Mouse (Mus musculus) T-helper 1 cell (primary cell): Measurements from ENCODE around the gene Crls1.

Experiments used
- in situ Hi-C: fragments of 300-600 bp; cut with MboI, MseI; formaldehyde crosslinking; loops from one replicate; pipeline ENCODE4 v1.15.1; 2025; ENCODE audit warnings: high pct_unique_total_duplicates

Gene Crls1

DNA sequence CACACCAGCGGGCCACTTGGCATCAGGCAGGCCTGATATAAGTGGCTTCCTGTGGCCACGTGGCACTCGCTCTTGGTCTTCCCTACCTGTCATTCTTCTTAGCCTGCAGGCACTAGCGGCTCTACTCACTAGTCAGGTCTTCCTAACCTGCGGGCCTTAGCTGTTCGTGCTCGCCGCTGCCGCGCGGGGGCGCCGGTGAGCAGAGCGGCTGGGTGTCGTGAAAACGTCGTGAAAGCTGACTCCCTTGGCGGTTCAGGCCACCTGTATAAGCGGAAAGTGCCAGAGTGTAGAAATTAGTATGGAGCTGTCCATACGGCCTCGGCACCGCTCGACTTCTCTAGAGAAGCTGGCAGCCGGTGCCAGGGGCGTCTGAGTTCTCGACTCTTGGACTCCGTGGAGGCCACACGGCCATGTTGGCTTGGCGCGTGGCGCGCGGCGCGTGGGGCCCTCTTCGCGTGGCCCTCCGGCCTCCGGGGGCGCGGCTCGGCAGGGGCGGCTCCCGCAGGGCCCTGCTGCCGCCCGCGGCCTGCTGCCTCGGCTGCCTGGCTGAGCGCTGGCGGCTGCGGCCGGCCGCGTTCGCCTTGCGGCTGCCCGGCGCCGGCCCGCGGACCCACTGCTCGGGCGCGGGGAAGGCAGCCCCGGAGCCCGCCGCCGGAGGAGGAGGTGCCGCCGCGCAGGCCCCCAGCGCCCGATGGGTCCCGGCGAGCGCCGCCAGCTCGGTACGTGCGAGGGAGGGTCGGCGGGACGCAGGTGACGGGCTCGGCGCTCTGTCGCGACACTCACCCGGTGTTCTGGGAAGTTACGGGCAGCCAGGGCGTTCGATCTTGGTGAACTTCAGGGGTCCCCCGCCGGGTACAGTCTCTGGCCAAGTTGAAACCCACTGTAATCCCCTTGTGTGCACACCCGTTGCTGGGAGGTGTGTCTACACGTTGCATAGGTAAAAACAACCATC lies at the start of gene Crls1:
TSS of gene Crls1 (plus strand) at position 260 of the 952 bp plus-strand sequence.
- in situ Hi-C loops, result no loop called here

DNA sequence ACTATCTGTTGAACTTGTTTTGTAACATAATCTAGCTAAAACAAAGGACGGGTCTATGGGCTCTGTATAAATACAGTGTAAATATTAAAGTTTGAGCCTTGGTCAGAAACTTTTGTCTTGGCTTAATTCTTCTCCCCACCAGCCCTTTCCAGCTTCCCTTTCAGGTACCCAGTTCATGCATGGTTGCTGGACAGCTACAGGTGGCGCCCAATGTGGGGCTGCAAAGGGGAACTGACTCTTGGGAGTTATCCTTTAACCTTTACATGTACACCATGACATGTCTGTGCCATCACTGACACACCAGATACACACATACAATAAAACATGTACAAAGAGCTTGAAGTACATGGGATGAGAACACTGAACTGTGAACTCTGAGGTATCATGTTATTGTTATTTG lies 43.5 kb upstream of the Crls1 start:
- in situ Hi-C loops, result no loop called here

DNA sequence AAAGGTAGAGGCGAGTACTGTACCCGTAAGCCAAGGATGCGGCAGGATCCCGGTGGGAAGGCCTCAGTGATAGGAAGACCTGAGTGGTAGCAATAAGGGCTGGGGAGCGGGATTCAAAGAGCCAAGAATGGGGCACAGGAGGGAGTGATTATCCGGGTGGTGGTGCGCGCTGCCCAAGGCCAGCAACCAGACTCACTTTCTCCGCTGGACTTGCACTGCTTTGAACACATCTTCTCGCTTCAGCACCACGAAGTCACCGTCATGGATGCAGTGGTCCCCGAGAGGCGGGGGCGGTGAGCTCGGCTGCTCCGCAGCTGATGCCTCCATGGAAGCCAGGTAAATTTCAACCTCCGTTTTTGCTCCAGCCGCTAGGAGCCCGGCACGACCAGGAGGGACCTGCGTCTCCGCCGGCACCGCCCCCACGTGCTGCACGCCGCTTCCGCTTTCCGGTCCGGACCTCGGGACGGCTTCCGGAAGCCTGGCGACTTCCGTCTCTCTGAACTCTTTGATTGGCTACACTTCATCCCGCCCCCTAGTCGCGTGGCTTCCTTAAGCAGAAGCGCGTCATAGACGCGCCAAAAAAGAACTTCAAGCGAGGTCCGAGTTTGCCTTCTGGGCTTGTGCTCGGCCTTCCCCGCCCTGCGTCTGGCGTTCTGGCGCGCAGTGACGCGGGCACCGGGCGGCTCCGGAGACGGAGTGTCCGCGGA lies 30.7 kb upstream of the Crls1 start, which contains the start of the genes Trmt6 and Mcm8:
TSS of gene Trmt6 (minus strand) at position 448 of the 707 bp plus-strand sequence.
TSS of gene Mcm8 (plus strand) at position 534 of the 707 bp plus-strand sequence.
- in situ Hi-C loops, result loop anchor here (5.0 kb wide), 1 partner anchor 303 kb away; no protein-coding TSS in a partner anchor

DNA sequence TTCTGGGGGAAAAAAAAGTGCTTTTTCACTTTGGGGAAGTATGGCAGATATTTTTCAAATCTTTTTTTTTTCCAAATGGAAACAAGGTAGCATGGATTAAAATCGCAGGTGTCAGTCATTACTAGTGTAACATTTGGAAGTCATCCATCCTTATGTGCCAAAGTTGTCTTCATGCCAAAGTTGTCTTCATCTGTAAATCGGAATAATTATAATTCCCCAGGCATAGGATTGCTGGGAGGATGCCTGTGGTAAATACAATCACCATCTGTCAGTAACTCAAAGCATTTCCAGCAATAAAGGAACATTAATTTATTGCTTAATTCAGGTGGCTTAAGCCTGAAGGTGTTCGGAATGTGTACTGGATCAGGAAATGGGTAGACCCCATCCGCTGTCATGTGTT lies 5.4 kb upstream of the Crls1 start:
- in situ Hi-C loops, result no loop called here

DNA sequence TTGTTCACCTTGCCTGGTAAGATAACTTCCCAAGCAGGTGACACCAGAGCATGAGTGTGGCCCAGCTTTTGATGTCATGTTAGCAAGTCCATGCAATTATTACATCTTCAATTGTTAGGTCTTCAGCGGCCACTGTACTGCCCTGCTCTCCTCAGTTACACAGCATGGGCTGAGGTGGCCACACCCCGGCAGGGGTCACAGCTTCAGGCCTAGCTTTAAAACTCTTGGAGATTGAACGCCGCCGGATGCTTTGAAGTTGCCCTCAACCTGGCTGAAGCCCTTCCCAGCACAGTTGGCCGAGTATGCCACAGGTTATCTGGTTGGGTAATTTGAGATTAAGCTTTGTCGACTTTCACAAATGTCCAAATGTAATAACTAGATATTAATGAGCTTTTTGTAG lies 1.1 kb downstream of the Crls1 start:
- in situ Hi-C loops, result no loop called here

DNA sequence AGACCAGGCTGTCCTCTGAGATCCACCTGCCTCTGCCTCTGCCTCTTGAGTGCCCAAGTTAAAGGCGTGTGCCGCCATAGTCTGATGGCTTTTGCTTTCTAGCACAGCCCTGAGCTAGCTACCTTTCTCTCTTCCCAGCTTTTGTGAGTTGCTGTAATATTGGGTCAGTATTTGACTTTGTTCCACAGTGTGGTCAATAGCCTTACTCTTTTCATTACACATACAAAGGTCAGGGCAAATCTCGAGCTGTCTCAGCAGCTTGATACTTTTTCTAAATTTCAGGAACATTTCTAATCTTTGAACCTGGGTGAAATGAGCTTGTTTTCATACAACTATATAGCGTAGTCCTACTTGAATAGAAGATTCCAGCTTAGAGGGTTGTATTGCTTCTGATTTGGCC lies 1.9 kb downstream of the Crls1 start:
- in situ Hi-C loops, result no loop called here

DNA sequence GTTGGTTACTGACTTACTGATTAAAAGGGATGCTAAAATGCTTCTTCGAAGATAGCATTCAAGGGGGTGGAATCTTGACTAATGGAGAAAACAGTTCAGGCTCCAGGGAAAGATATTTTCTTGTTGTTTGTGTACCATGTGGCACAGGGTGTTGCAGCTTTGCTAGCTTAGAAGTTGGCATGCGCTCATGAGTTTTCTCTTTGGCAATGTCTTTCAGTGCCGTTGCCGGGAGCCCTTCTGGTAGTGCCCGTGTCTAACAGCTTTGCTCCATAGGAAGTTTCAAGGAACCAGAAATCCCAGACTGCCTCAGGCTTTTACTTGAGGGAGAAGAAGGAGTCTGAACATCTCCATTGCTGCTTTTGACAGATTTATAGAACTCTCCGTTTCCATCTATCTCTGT lies 2.7 kb downstream of the Crls1 start:
- in situ Hi-C loops, result no loop called here

DNA sequence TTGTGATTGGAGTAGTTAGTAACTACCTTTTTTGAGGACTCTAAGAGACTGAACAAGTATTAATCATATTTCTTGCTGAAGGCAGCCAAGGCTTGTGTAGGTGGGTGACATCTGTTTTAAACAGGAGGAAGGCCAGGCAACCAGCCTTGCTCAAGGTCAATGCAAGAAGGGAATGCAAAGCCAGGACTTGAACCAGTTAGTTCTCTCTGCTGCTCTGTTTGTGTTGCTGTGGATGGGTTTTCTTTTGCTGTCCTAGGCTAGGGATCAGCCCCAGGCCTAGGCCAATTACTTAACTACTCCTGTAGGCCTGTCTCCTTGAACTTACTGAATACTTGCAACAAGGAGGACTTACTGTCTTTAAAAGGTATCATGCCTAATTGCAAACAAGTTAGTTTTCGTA lies 6.6 kb downstream of the Crls1 start:
- in situ Hi-C loops, result no loop called here

DNA sequence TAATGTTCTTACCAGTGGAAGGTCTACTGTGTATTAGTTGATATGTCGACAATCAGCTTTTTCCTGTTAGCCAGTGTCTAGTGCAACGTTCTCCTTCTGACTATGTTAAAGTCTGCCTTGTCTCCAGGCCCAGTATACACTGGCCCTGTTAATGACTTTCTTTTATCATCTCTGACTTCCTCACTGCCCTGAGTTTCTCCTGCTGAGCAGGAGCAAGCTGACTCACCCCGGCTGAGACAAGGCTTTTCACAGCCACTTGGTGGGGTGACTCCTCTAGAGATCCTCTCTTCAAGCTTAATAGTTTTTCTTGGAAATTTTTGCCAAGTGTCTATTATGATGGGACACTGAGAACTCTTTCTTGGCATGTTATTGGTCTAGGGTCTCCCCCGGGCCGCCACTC lies 9.9 kb downstream of the Crls1 start:
- in situ Hi-C loops, result no loop called here

DNA sequence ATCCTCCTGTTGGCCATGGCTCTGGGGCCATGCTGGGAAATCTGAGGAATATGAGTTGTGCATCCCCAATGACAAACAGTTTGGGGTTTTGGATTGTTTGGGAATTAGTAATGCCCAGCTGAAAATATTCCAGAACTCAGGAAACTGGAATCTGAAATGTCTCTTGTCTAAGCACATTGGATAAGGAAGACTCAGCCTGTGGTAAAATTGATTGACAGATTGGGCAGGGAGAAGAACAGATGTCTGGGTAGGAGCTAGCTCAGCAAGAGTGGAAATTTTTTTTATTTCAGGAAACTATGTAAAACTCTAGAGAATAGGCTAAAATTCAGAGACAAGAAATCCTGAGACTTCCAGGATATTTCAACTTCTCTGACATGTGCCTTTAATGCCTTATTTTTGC lies 14.0 kb downstream of the Crls1 start:
- in situ Hi-C loops, result no loop called here

DNA sequence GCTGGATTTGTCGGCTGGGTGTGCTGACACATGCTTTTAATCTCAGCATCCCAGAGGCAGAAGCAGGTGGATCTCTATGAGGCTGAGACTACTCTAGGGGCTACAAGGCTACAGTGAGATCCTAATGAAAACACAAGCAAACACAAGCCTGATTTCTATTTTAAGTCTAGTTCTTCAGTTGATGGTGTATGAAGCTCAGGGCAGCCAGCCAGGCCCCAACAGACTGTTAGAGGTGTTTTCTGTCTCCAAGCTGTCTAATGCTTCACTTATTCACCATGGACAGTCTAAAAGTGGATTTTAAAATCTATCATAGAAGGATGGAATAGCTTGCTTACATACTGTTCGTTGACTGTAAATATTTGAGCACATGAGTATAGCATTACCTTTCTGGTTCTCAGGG lies 15.0 kb downstream of the Crls1 start:
- in situ Hi-C loops, result no loop called here

DNA sequence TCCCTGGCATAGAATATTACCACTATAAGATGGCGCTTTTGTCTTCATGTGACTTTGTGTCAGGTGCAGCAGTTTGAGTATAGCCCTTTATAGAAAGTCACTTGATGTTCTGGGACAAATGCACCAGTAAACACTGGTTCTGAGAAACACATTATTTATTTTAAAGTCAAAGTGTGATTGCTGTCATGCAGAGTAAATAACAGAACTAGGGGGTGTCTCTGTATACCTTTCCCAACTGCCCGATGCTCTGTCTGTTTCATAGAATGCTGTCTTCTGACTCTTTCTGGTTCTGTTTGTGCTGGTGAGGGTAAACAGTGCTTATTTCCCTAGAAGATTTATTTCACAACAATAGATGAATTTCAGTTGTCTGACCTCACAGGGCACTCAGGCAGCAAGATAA lies 16.9 kb downstream of the Crls1 start:
- in situ Hi-C loops, result no loop called here

DNA sequence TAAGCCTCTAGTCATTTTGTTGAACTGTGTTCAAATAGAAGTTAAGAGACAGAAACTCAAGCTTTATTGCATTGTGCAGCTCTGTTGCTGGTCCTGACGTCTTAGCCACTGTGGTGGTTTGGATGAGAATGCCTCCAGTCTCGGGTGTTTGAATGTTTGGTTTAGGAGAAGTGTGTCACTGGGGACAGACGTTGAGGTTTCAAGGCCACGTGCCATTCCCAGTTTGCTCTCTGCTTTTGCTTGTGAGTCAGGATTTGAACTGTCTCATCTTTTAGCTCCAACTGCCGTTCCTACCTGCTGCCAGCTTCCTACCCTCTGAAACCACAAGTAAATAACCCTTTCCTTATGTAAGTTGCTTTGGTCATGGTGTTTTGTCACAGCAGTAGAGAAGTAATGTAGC lies 21.1 kb downstream of the Crls1 start:
- in situ Hi-C loops, result no loop called here

DNA sequence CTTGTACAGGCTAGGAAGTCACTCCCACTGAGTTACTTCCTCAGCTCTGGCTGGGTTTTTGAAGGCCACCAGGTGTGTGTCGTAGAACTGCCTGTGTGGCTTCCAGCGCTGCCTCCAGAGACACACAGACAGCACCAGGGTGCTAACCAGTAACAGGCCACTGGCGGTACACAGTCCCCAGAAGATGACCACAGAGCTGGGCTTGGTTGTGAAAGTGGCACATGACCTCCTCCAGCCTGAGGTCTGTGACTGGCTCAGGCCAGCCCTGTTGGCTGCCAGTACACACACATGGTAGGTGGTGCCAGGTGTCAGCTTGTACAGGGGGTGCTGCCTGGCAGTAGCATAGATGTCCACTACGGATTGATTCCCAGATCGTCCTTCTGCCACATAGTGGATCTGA lies 23.2 kb downstream of the Crls1 start:
- in situ Hi-C loops, result no loop called here

DNA sequence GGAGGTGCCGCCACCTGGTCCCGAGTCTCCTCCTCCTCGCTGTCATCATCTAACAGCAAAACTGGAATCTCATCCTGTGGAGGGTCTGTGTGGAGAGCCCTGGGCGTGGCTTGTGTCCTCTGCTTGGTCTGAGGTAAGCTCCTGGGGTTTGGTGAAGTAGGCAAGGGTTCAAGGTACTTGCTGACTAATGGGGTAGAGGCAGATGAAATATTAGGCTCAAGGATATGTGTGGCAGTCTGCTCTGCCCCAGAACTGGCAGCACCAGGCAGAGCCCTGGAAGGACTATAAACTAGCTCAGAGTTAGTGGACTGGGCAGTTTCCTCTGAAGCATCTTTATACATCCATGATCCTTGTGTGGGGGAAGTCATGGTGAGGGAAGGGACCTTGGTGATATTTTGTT lies 23.8 kb downstream of the Crls1 start:
- in situ Hi-C loops, result no loop called here

DNA sequence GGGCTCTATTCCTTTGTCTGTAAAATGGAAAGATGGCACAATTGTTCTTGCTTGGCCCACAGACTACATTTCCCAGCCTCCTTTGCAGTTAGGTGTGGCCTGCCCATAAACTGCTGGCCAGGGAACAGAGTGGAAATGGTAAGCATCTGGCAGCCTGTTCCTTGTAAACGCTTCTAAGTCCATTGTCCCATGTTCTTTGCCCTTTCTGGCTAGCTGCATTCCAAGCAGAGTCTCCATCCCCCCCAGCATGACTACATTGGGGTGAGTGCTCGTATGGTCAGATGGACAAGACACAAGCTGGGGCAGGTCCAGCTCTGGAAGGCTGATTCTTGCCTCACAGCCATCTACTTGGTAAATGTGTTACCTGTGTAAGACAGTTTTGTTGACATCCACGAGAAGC lies 25.2 kb downstream of the Crls1 start:
- in situ Hi-C loops, result no loop called here

DNA sequence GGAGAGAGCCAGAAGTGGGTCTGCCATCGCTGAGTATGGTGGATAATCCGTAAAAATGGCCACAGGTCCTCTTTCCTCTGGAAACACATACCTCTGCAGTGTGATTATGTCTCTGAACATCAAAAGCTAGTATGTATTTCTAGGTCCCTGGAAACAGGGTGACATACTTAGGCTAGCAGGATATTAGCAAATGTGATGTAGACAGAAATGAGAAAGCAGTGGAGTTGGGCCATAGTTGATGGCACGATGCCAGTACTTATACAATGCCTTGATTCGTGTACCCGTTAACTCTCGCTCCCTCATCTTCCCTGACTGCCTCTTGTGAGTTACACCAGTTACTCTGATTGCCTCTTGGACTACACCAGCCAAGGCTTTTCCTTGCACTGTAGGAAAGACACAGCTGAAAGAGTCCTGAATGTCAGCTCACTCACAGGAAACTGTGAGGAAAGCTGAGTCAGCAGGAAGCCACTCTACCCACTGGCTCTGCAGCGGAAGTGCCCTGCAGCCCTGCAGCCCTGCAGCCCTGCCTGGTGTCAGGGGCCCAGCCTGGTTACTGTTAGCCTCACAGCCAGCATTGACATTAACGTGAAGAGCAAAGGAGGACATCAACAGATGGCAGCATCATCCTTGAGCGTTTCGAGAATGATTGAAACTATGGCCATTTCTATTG lies 27.3 kb downstream of the Crls1 start:
- in situ Hi-C loops, result no loop called here

DNA sequence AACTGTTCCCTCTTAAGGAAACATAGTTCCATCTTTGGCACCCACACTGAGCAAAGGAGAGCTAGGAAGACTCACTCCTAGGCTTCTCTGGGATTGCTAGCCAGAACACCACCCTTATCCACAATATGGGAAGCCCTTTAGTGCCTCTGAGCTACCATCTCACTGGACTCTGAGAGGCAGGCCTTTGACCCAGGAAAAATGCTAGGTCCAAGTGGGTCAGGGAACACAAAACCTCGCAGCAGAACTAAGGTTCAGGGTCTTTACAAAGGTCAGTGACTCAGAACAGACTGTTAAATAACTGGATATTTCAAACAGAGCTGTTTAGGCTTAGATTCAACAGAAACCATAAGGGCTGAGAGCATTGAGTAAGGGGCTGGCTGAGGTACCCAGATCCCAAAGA lies 30.5 kb downstream of the Crls1 start:
- in situ Hi-C loops, result no loop called here

DNA sequence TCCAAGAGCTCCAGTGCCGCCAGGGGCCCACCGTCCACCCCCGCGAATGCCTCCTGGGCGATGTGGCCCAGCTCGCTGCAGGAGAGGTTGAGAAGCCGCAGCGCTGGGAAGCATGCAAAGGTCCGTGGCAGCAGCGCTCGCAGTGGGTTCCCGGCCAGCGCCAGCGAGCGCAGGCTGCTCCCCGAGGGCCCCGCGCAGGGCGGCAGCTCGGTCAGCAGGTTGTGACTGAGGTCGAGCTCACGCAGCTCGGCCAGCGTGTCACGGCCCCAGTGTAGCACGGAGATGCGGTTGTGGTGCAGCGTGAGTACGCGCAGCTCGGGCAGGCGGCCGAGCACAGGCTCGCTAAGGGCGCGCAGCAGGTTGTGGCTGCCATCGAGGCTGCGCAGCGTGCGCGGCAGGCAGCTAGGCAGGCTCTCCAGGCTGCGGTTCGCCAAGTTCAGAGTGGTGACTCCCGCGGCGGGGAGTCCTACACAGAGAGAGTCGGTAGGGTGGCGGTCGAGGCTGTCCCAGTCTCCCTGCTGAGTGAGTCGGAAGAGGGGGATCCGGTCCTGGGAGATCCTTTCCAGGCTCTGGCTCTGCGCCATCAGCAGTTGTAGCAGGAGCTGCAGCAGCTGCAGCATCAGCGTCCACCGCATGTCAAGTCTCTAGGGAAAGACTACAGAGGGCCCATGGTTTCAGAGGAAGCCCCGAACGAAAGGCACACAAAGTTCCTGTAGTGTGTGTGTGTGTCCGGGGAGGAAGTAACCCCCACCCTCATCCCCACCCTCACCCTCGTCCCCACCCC lies 33.0 kb downstream of the Crls1 start:
- in situ Hi-C loops, result no loop called here

DNA sequence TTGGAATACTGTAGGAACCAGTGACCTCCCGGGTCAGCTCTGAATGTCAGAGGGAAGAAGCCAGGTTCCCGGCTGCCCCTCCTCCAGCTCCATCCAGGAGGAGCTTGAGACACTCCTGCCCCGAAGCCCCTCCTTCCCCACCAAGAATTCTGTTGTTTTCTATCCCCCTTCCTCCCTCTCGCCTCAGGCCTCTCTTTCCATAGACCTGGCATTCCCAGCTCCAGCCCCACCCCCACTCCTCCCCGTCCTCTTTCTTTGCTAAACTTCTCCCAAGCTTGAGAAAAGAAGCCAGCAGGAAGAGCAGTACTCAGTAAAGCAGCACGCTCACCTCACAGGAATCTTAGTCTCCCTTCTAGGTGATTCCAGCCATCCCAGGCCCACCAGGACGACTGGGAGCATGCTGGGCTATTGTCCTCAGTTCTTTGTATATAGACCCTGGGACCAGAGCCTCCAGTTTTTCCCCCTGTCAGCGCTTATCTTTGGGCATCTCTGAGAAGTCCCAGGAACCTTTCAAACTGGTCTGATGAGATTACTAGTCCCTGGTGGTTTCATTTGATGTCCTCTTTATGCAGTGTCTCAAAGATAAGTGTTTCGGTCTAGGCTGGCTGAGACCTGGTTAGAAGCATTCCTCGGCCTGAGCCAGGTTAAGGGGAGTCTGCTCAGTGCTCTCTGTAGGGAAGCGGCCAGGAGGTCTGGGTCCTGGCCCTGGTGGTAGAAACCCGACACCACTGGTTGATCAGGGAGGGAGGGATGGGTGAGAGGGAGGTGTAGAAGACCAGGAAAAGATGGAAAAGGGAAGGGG lies 34.6 kb downstream of the Crls1 start, which contains the start of gene Lrrn4:
TSS of gene Lrrn4 (minus strand) at position 48 of the 802 bp plus-strand sequence.
- in situ Hi-C loops, result no loop called here
